In the genomic region with DNA sequence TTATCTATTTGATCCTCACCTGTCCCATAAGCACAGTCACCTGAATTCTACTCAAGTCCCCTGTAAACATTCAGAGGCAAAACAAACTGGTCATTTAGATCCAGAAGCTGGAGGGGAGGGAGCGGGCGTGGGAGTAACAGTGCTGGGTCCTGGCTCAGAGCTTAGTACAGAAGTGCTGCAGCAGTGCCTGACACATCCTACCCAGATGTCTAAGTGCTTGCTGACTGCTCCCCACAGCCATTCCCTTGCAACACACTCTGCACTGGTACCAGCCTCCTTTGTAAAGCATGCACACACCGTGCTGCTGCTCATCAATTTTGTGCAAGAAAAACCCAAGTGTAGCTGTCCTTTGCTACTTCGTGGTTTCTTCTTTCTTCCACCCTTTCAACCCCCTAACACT, we compare ENCODE assay signal across 21 mouse cellular contexts. TPM values are rescaled to one million over a fixed set of nuclear protein-coding genes. Genes with fewer than 3 reads are reported as not detected.
"Had no signal": no experiment of that assay in that cellular context is flagged by ENCODE, and none has a peak within 500 bp of the region (broad histone marks: within the 10 kb centered on the region; RNA-seq: fewer than 3 reads in every experiment).

No protein-coding gene starts in this region.

- H3K4me2 ChIP-seq: lung, embryonic 14.5 days; midbrain, embryonic 12.5 days; neural tube, embryonic 13.5 days; neural tube, embryonic 15.5 days had no signal

- DNase-seq: lung, adult 18-20 months; lung, embryonic 14.5 days; lung, postnatal 10 days; midbrain, embryonic 14.5 days; retina, postnatal 1 day; right cerebral cortex, adult 18-20 months; right cerebral cortex, postnatal 25 days; right cerebral cortex, postnatal 4 days; spleen, adult 18-20 months; thymus, adult 18-20 months; thymus, postnatal 14 days; thymus, postnatal 36 days had no signal

- H3K9me3 ChIP-seq: megakaryocyte, embryonic 14.5 days; midbrain, embryonic 10.5 days; midbrain, embryonic 12.5 days; neural tube, embryonic 13.5 days; neural tube, embryonic 15.5 days had no signal

- H3K27ac ChIP-seq: macrophage; midbrain, embryonic 10.5 days; midbrain, embryonic 12.5 days; neural tube, embryonic 13.5 days; neural tube, embryonic 15.5 days had no signal

- H3K36me3 ChIP-seq: midbrain, embryonic 12.5 days; neural tube, embryonic 15.5 days had no signal

- H3K9ac ChIP-seq: lung, embryonic 14.5 days; midbrain, embryonic 12.5 days; neural tube, embryonic 13.5 days; neural tube, embryonic 15.5 days had no signal

- H3K27me3 ChIP-seq: megakaryocyte, embryonic 14.5 days; midbrain, embryonic 12.5 days; neural tube, embryonic 13.5 days; neural tube, embryonic 15.5 days had no signal

- ATAC-seq: midbrain, embryonic 16.5 days had no signal

- H3K4me3 ChIP-seq: megakaryocyte, embryonic 14.5 days; midbrain, embryonic 10.5 days; midbrain, embryonic 12.5 days; myocyte; neural tube, embryonic 13.5 days; neural tube, embryonic 15.5 days had no signal

- H3K4me1 ChIP-seq: midbrain, embryonic 10.5 days; midbrain, embryonic 12.5 days had no signal

RNA-seq across cellular contexts. Expression of a gene that starts 8.7 kb away (rescaled TPM):
- total RNA-seq: megakaryocyte progenitor cell, adult 5-6 weeks had no signal
- polyA plus RNA-seq: macrophage had no signal
